Comparison of ENCODE assay signal across 13 mouse cellular contexts in genomic region chr2:6827583-6827982, GRCm38 (mm10).
DNase-seq lines count a peak whose midpoint lies in the region; ATAC-seq lines count a peak whose summit lies in the region.
"Had no signal": no experiment of that assay in that cellular context is flagged by ENCODE, and none has a peak within 500 bp of the region (broad histone marks: within the 10 kb centered on the region; RNA-seq: fewer than 3 reads in every experiment).

No protein-coding gene starts in this region.

- H3K27me3 ChIP-seq in midbrain, embryonic 15.5 days (replicated peaks) = no peaks in the 10 kb centered on the region
- H3K27me3 ChIP-seq: megakaryocyte, embryonic 14.5 days had no signal

- H3K9ac ChIP-seq in midbrain, embryonic 15.5 days = no peak overlapping the region

- peaks cover 29% of the 10 kb centered on the region for H3K4me1 ChIP-seq in midbrain, embryonic 15.5 days

- no peak overlapping the region for H3K27ac ChIP-seq in midbrain, embryonic 15.5 days

- H3K36me3 ChIP-seq in midbrain, embryonic 15.5 days (replicated peaks) = no peaks in the 10 kb centered on the region

- 16% methylated on average over 2 of the region's 2 CpGs for WGBS in midbrain, embryonic 15.5 days

- H3K4me3 ChIP-seq in midbrain, embryonic 15.5 days = no peak overlapping the region
- H3K4me3 ChIP-seq: megakaryocyte, embryonic 14.5 days had no signal

- peak; percentile 96 for DNase-seq in heart, adult 11 months
- no peak for DNase-seq in heart, postnatal 4 days
- DNase-seq in gonadal fat pad, adult 2 months (ENCODE audit: low read depth) = peak; percentile 4
- peak; percentile 18 for DNase-seq in kidney, adult 9 months
- no peak for DNase-seq in spleen, adult 12 weeks (ENCODE audit: low spot score)
- DNase-seq in lung, postnatal 36 days = no peak
- no peak for DNase-seq in spleen, postnatal 4 days (ENCODE audit: low spot score in 2 of 2)
- DNase-seq: adrenal gland, postnatal 14 days; cerebellum, adult 9-10 months; thymus, adult 2 months had no signal

- no peak overlapping the region for H3K4me2 ChIP-seq in midbrain, embryonic 15.5 days

- ATAC-seq in midbrain, embryonic 15.5 days (replicated peaks) = peak; percentile 28; the same call in 1 of the 2 replicates
- ATAC-seq: intestine, postnatal 0 days had no signal

- no peaks in the 10 kb centered on the region for H3K9me3 ChIP-seq in midbrain, embryonic 15.5 days
- H3K9me3 ChIP-seq: megakaryocyte, embryonic 14.5 days had no signal

Comparison
In these comparisons a context has a peak if more than half of its experiments do, and no peak if none do; other contexts are left out.
1. DNase-seq: peak in heart, adult 11 months (single experiment), gonadal fat pad, adult 2 months (single experiment) and kidney, adult 9 months (single experiment); none in heart, postnatal 4 days (single experiment), spleen, adult 12 weeks (single experiment), lung, postnatal 36 days (single experiment) and spleen, postnatal 4 days (0 of 2).